Mouse (Mus musculus) spleen, embryonic (tissue): Measurements from ENCODE around the gene Suv39h1.
"Not testable (repeated sequence)": the region's sequence is repeated elsewhere in the genome, so short reads cannot be mapped to it uniquely, and the experiment has no call there.

Source experiments
- CTCF ChIA-PET: fragments of 350-600 bp; sonication (Branson Sonifier 250); formaldehyde crosslinking; loops from one replicate; lab custom pipeline; 2022; lab: Charles Lee

The Suv39h1 gene

DNA sequence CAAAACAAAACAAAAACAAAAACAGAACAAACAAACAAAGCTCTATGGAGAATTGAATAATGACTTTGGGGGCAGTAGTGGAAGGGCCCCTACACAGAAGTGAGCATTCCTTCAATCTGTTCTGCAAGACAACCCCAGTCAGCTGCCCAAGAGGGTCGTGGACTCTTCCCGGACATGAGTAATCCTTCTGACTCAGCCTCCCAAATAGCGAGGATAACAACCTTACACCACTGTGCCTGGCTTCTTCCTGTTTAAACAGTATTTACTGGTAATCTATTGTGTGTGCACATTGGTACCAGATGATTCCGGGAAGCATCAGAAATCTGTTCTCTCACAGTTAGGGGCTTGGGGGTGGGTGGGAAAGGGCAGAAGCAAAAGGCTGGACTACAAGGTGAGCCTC lies 47.7 kb downstream of the Suv39h1 start:
- CTCF ChIA-PET, result no interaction called here

DNA sequence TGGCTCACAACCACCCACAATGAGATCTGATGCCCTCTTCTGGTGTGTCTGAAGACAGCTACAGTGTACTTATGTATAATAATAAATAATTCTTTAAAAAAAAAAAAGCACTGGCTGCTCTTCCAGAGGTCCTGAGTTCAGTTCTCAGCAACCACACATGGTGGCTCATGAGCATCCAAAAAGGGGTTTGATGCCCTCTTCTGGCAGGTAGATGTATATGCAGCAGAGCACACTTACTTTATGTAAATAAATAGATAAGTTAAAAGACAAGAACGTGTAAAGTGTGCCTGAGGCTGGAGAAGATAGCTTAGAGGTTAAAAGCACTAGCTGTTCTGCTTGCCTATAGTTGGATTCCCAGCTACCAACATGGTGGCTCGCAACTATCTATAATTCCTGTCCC lies 49.8 kb downstream of the Suv39h1 start:
- CTCF ChIA-PET, result no interaction called here

DNA sequence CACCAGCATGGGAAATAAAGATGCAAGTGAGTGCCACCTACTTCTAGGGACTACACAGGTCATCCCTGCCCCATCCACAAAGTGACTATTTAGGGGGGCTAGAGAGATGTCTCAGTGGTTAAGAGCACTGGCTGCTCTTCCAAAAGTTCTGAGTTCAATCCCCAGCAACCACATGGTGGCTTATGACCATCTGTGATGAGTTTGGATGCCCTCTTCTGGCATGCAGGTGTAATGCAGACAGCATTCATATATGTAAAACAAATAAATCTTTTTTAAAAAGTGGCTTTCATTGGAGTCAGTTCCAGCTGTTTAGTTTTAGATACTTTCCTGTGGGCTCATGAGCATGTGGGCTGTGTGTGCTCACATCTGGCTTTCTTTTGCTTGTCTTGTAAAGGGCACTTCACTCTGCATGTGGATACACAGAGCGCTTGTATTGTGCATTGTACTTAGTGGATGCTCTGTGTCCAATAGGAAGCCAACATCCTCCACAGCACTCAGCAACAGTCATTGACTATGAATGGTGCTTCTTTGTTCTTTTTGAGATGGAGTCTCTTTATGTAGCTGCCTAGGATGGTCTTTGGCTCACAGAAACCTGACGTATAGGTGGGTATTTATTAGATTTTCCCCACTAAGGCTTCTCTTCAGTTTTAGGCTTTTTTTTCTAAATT lies 54.3 kb downstream of the Suv39h1 start:
- CTCF ChIA-PET, result no interaction called here

DNA sequence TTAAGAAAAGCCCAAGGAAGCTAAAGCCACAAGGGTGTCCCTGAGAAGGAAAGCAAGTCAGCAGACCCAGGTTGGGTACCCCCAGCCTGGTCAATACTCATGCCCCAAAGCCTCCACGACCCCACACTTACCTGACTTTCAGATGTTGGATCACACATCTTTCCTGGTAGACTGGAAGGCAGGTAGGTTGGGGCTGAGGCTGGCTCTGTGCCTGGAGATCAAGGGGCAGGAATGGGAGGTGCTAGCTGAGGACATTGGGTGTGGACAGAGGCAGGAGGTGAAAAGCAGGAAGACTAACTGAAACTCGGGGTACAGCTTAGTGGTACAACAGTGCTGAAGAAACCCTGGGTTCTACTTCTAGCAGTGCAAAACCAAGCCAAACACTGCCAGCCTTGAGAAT lies 56.3 kb downstream of the Suv39h1 start, which contains the start of gene Glod5:
Gene Glod5 (minus strand): TSS at position 207 of the 400 bp plus-strand sequence.
- CTCF ChIA-PET, result interaction anchor here (0.8 kb wide), 1 partner anchor 11 kb away, joined by 3 read pairs; no protein-coding TSS in a partner anchor

DNA sequence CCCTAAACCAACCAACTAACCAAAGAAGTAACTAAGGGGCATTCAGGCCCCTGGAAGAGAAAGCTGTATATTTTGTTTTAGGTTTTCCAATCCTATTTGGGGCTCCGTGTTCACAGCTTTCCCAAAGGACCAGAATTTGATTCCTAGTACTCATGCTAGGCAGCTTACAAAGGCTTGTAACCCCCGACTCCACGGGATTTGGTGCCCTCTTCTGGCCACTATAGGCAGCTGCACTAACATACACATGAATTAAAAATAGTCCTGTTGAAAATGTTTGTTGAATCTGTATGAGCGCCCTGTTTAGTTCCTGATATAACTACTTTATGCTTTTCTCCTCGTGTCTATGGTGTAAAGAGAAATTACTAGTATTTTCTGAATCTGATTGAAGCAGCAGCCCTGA lies 57.4 kb downstream of the Suv39h1 start:
- CTCF ChIA-PET, result interaction anchor here (0.6 to 0.8 kb wide), 2 partner anchors 10 to 151 kb away, joined by 3 read pairs; no protein-coding TSS in a partner anchor

DNA sequence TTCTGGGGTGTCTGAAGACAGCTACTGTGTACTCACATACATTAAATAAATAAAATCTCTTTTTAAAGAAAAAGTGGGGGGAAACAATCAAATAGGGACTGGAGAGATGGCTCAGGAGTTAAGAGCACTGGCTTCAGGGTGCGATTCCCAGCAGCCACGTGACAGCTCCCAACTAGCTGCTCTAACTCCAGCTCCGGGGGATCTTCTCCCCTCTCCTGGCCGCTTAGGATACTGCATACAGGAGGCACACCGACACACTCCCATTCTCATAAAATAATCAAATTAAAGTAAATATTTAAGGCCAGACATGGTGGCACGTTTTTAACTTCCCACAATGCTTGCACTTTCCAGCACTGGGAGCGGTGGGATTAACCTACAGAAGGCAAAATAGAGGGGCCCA lies 58.9 kb downstream of the Suv39h1 start:
- CTCF ChIA-PET, result not testable (repeated sequence)

DNA sequence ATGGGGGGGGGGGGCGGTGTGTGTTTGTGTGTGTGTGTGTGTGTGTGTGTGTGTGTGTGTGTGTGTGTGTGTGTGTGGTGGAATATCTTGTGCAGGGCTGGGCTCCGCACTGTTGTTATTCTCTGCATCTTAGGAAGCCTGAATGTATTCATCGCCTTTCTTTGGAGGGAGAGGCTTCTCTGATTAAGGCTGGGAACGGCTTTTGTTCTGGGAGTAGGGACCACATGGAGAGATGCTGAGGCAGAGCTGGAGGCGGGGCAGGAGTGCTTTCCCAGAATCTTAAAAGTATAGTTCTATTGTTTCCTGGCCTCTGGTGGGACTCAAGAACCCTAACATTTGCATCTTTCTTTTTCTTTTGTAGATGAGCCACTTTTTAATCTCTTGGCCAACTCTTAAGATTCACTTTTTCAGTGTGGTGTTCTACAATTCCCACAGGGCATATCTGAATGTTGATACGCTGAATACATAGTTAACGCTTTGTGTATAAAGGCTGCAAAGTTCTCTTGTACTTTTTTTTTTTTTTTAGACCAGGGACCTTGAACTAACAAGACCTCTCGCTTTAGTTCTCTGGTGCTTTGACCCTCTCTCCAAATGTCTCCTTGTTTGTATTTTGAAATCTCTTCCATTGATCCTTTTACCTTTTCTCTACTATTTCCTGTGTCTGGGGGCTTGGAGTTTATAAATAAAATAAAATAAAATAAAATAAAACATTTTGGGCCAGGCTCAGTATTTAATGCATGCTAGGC lies 60.8 kb downstream of the Suv39h1 start:
- CTCF ChIA-PET, result no interaction called here

DNA sequence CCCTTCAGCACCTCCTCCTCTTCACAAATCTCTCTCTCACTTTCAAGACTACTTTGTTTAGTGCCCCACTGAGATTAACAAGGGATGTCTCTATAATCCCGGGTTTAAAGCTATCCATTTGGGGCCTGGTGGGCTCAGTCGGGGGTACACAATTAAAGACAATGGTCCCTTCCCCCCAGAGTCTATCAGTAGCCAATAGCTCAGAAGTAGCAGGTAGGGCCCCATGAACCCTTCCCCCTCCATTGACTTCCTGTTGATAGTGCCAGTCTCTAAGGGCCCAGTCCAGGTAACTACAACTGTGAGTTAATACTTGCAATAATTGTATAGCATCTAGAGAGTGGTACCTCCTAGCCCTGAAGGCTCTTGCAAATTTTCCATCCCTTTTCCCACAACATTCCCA lies 61.4 kb downstream of the Suv39h1 start:
- CTCF ChIA-PET, result no interaction called here
